Mouse (Mus musculus) lung, embryonic 14.5 days (tissue): ENCODE data around the gene Ugt3a1. TPM values are rescaled to one million over a fixed set of nuclear protein-coding genes. Genes with fewer than 3 reads are reported as not detected.
A peak's percentile ranks its signal among the peaks of the same experiment; 100 is the strongest.

Experiments
- ATAC-seq: fragments of 200-750 bp; cut with Nextera tagmentation; 2 replicates; pipeline ENCODE4 v1.8.0; 2017; ENCODE audit warnings: mild to moderate bottlenecking, moderate TSS enrichment, moderate library complexity; ENCODE audit not compliant: insufficient read depth
- DNase-seq: peaks from one replicate; pipeline ENCODE4 v3.0.0-alpha.2; 2015
- H3K27ac ChIP-seq: fragments of 300-500 bp; sonication (generic); 2 replicates; pipeline ENCODE4 v1.5.1; 2014; ENCODE audit warnings: low read depth, mild to moderate bottlenecking, moderate library complexity
- H3K27me3 ChIP-seq: fragments of 300-500 bp; sonication (generic); 2 replicates; pipeline ENCODE4 v1.6.1; 2014; ENCODE audit warnings: low read length, control low read depth; ENCODE audit not compliant: insufficient read depth
- H3K36me3 ChIP-seq: fragments of 300-500 bp; sonication (generic); 2 replicates; pipeline ENCODE4 v1.6.1; 2014; ENCODE audit warnings: control low read depth; ENCODE audit not compliant: insufficient read depth
- H3K4me1 ChIP-seq: fragments of 300-500 bp; sonication (generic); 2 replicates; pipeline ENCODE4 v1.6.1; 2014; ENCODE audit warnings: antibody characterized with exemption, control low read depth; ENCODE audit not compliant: insufficient read depth
- H3K4me2 ChIP-seq: fragments of 300-500 bp; sonication (generic); 2 replicates; pipeline ENCODE4 v1.6.1; 2014; ENCODE audit warnings: mild to moderate bottlenecking
- H3K4me3 ChIP-seq: fragments of 300-500 bp; sonication (generic); 2 replicates; pipeline ENCODE4 v1.5.1; 2014; ENCODE audit warnings: low read depth, low read length
- H3K9ac ChIP-seq: fragments of 300-500 bp; sonication (generic); 2 replicates; pipeline ENCODE4 v1.6.1; 2014
- H3K9me3 ChIP-seq: fragments of 300-500 bp; sonication (generic); 2 replicates; pipeline ENCODE4 v1.6.1; 2016; ENCODE audit warnings: low read depth, low read length, control low read depth
- CTCF ChIP-seq: IDR thresholded peaks from 2 replicates; pipeline ENCODE4 v1.5.1; 2016; ENCODE audit warnings: antibody characterized with exemption, low read depth
- WGBS: fragments of 180-500 bp; shearing (Covaris S2); extraction: QIAGEN DNeasy Blood & Tissue Kit; methylation state at CpG from one replicate; pipeline ENCODE4 v1.1.7; 2014; 5-methylcytosine and 5-hydroxymethylcytosine counted together
- polyA plus RNA-seq: library from polyadenylated mRNA; unstranded; fragments of >200 nt; fragmentation: Nextera tagmentation; extraction: Ambion mirVana; gene quantifications from 2 replicates; pipeline ENCODE4 v1.2.1, GENCODE M21; 2014

The Ugt3a1 gene
- polyA plus RNA-seq, 1 experiment from 2014 or later: not detected

DNA sequence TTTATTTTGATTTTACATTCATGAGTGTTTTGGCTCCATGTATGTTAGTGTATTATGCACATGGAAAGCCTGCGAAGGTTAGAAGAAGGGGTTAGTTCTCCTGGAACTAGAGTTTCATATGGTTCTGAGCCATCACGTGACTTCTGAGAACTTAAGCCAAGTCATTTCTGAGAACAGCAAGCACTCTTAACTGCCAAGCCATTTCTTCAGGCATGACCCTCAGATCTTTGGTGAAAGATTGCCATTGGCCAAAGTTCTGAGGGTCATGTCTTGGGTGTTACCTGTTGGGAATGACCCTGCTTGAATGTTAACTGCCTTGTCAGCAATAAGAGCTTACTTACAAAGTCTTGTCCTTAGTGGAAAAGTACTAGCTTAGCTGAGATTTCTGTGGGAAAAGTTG is 6.5 kb downstream of the Ugt3a1 start:
- 90% methylated on average over 2 of the region's 2 CpGs for WGBS
- Histone ChIP-seq H3K36me3 (no peaks in the 10 kb centered on the region), H3K27me3 (no peaks in the 10 kb centered on the region), H3K4me1 (no peaks in the 10 kb centered on the region), H3K27ac (no peak overlapping the region), H3K4me3 (no peak overlapping the region), H3K4me2 (no peak overlapping the region), H3K9ac (no peak overlapping the region), H3K9me3 (no peaks in the 10 kb centered on the region)
- no peak for DNase-seq
- no peak for TF ChIP-seq CTCF
- ATAC-seq: no peak

GRCm38 (mm10) chr15:9289660-9290059 is 13.0 kb downstream of the Ugt3a1 start:
- Histone ChIP-seq H3K9ac (no peak overlapping the region), H3K9me3 (no peaks in the 10 kb centered on the region), H3K4me3 (no peak overlapping the region), H3K36me3 (no peaks in the 10 kb centered on the region), H3K4me1 (no peaks in the 10 kb centered on the region), H3K27ac (no peak overlapping the region), H3K4me2 (no peak overlapping the region), H3K27me3 (no peaks in the 10 kb centered on the region)
- TF ChIP-seq CTCF: peak; percentile 14; the same call in 1 of the 2 replicates
- WGBS: 59% methylated on average over 2 of the region's 2 CpGs
- DNase-seq: no peak
- ATAC-seq: no peak

GRCm38 (mm10) chr15:9305978-9306692 is 29.4 kb downstream of the Ugt3a1 start:
- Histone ChIP-seq H3K9ac (no peak overlapping the region), H3K9me3 (no peaks in the 10 kb centered on the region), H3K4me2 (no peak overlapping the region), H3K36me3 (no peaks in the 10 kb centered on the region), H3K4me1 (no peaks in the 10 kb centered on the region), H3K4me3 (no peak overlapping the region), H3K27me3 (no peaks in the 10 kb centered on the region), H3K27ac (no peak overlapping the region)
- ATAC-seq (no peak), DNase-seq (no peak)
- WGBS: 74% methylated on average over 8 of the region's 8 CpGs
- no peak for TF ChIP-seq CTCF

GRCm38 (mm10) chr15:9334596-9334995 is 57.9 kb downstream of the Ugt3a1 start:
- WGBS: 70% methylated on average over 2 of the region's 2 CpGs
- Histone ChIP-seq H3K4me3 (no peak overlapping the region), H3K9ac (no peak overlapping the region), H3K9me3 (no peaks in the 10 kb centered on the region), H3K36me3 (no peaks in the 10 kb centered on the region), H3K27ac (no peak overlapping the region), H3K4me2 (no peak overlapping the region), H3K27me3 (no peaks in the 10 kb centered on the region), H3K4me1 (no peaks in the 10 kb centered on the region)
- no peak for DNase-seq
- TF ChIP-seq CTCF: no peak
- no peak for ATAC-seq

- no peaks in the 10 kb centered on the region for H3K4me1 ChIP-seq
- no peak within 1 kb of the TSS for H3K4me3 ChIP-seq
- no peak within 1 kb of the TSS for H3K4me2 ChIP-seq
- no peak for DNase-seq
- no peak for ATAC-seq
- WGBS: 80% methylated on average over 4 of the region's 4 CpGs
- no peak within 1 kb of the TSS for H3K9ac ChIP-seq
- TF ChIP-seq CTCF: no peak
- H3K9me3 ChIP-seq: no peaks in the 10 kb centered on the region
- H3K27ac ChIP-seq: no peak within 1 kb of the TSS
- no peaks in the 10 kb centered on the region for H3K27me3 ChIP-seq
- no peaks in the 10 kb centered on the region for H3K36me3 ChIP-seq
Measured at GRCm38 (mm10) chr15:9335341-9335740, 58.7 kb downstream of the Ugt3a1 start, which contains the start of gene Ugt3a2. Gene Ugt3a2, plus strand, starts transcription at chr15:9335550.

DNA sequence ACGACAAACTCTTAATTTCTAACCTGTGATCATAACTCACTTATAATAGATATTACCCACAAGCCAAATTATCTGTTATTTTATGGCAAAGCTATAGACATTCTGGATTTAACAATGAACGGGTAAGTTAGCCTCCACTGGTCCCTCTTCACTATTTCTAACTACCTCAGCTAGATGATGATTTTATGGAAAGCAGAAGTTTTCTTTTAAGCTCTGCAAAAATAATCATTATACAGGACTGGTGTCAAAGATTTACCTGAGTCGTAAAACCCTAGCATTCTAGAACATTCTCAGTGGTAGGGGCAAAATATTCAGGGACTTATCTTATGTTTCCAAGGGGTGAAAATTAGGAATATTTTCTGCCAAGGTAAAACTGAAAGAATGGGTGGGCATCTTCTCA is 59.9 kb downstream of the Ugt3a1 start:
- 74% methylated on average over 3 of the region's 3 CpGs for WGBS
- H3K9me3 ChIP-seq: no peaks in the 10 kb centered on the region
- no peak overlapping the region for H3K4me2 ChIP-seq
- no peaks in the 10 kb centered on the region for H3K4me1 ChIP-seq
- no peak overlapping the region for H3K9ac ChIP-seq
- H3K36me3 ChIP-seq: no peaks in the 10 kb centered on the region
- H3K27ac ChIP-seq: no peak overlapping the region
- TF ChIP-seq CTCF: no peak
- no peaks in the 10 kb centered on the region for H3K27me3 ChIP-seq
- DNase-seq (no peak), ATAC-seq (no peak)
- no peak overlapping the region for H3K4me3 ChIP-seq

- H3K4me3 ChIP-seq: no peak overlapping the region
- H3K36me3 ChIP-seq: no peaks in the 10 kb centered on the region
- H3K27ac ChIP-seq: no peak overlapping the region
- H3K4me2 ChIP-seq: no peak overlapping the region
- no peak for ATAC-seq
- H3K4me1 ChIP-seq: no peaks in the 10 kb centered on the region
- no peak overlapping the region for H3K9ac ChIP-seq
- no peaks in the 10 kb centered on the region for H3K9me3 ChIP-seq
- no peaks in the 10 kb centered on the region for H3K27me3 ChIP-seq
- 59% methylated on average over 3 of the region's 3 CpGs for WGBS
- TF ChIP-seq CTCF: no peak
- no peak for DNase-seq
Measured at GRCm38 (mm10) chr15:9337021-9337420, 60.3 kb downstream of the Ugt3a1 start.
